Mouse (Mus musculus) adrenal gland, postnatal 36 days (tissue): ENCODE measurements at regions not wholly inside any gene's neighbourhood (a gene's known extent, or its start where the extent isn't known, plus 50 kb on each side); places are given as distances from the start of the nearest gene placed in this dataset.

Source experiments
- DNase-seq, 2 experiments: peaks; one replicate each; pipeline ENCODE4 v3.0.0; 2021; ENCODE audit warnings: mixed read lengths in 1 of 2

DNA sequence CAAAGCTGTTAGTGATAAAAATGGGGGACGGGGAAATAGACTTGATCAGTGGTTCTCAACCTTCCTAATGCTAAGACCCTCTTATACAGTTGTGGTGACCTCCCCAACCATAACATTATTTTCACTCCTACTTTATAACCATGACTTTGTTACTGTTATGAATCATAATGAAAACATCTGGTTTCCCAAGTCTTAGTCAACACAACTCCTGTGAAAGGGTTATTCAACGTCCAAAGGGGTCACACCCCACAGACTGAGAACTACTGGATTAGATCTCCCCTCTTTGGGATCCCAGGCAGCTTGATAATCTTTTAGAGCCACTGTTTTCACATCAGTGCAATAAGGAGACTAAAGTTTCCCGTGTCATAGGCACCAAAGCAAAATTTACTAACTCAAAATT lies 141.1 kb upstream of the Fndc3a start:
- no peak for DNase-seq

GRCm38 (mm10) chr14:72848271-72848955 lies 138.6 kb upstream of the Fndc3a start:
- no peak for DNase-seq

- no peak for DNase-seq
Observed at GRCm38 (mm10) chr14:72847466-72847865, 137.7 kb upstream of the Fndc3a start.

DNA sequence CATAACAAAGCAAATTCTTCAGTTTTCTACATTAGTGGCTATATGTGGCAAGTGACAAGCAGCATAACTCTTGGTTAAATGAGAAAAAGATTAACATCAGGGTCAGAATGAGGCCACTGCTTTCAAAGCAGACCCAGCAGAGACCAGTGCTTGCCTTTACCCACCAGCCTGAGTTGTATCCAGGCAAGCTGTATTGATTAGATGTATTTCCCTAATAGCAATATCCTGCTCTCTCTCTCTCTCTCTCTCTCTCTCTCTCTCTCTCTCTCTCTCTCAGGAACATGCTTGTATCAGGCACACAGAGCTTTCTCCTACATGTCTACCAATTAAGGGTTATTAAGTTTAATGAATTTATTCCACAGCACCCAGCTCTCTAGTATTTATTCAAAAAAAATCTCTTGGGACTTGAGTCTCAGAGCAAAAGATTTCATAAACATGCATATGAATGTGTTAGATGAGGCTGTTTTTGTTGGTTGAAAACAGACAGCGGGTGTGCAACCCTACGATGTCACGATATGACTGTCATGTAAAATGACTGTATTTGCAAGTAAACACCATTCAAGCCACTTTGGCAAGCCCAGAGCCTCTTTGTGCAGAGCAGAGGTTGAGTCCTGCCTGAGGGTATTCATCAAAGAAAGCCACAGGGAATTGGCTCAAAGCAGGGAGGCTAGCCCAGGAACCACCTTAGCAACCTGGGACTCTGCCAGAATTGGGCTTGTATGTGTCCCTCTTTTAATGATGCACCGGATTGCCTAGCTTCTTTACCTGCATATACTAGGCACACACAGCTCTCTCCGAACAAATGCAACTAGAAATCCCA lies 136.0 kb upstream of the Fndc3a start:
- no peak for DNase-seq

- peak in 1 of 2 experiments; percentile 20 for DNase-seq
Observed at GRCm38 (mm10) chr14:72844753-72845369, 135.1 kb upstream of the Fndc3a start.

GRCm38 (mm10) chr14:72841753-72842152 lies 131.9 kb upstream of the Fndc3a start:
- no peak for DNase-seq

DNA sequence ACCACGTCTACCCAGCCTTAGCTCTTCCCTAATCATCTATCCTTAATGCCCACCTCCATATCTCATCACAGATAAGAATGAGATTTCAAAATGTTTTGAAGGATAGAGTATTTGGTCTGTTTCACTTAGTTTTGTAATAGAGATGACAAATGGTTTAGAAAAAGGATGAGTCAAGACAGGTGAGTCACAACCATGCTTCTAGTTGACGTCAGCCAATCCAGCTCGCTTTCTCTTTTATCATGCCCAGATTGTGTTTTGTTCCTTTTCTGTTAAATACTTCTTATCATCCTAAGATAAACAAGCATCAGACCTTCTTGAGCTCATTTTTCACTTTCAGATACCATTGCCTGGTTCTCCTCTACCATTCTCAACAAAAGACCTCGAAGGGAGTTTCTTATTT lies 125.4 kb upstream of the Fndc3a start:
- DNase-seq: no peak

DNA sequence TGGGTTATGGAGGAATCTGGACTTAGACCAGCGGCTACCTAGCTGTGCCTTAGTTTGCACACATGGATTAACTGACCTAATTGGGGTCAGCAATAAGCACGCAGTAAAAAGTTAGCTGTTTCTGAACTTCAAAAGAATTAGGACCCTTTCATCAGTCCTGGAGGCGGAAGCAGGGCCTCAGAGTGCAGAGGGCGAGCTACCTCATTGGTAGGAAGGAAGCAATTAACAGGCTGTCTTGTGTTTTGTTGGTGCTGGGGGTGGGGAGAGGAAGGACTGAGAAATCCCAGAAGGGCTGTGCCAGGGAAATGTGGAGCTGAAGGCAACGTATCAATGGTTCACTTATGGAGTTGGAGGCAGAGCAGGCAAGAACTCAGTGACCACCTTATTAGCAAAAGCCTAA lies 119.5 kb upstream of the Fndc3a start:
- no peak for DNase-seq

DNA sequence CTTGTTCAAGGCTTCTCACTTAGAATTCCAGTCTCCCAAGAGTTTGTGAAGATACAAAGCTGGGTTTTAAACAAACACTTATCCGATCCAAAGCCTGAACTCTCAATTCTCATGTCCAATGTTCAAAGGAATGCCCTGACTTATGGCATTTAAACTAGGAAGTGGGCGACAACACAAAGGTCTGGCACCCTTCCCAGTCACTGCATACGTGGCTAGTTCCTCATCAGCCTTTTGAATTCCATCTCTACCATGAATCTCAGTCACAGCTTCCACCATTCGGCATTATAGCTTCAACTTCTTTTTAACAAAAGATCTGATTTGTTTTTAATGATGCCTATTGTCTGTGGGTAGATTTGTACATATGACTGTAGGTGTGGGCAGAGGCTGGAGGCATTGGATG lies 115.7 kb upstream of the Fndc3a start:
- no peak for DNase-seq

DNA sequence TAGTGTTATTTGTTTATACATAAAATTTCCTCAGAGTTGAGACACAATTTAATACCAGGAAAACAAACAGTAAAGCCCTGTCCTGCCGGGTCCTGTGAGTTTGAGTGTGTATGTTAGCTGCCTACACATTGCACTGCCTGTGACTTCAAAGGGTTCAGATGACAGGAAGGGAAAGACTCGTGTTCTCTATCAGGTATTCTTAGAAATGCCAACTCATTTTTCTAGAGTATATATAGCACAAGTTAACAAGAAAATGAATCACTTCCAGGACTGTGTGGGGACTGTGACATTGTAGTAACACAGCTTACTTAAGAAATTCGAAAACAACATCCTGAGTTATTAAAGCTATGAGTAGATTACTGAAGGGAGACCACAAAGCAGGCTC lies 112.4 kb upstream of the Fndc3a start:
- no peak for DNase-seq

DNA sequence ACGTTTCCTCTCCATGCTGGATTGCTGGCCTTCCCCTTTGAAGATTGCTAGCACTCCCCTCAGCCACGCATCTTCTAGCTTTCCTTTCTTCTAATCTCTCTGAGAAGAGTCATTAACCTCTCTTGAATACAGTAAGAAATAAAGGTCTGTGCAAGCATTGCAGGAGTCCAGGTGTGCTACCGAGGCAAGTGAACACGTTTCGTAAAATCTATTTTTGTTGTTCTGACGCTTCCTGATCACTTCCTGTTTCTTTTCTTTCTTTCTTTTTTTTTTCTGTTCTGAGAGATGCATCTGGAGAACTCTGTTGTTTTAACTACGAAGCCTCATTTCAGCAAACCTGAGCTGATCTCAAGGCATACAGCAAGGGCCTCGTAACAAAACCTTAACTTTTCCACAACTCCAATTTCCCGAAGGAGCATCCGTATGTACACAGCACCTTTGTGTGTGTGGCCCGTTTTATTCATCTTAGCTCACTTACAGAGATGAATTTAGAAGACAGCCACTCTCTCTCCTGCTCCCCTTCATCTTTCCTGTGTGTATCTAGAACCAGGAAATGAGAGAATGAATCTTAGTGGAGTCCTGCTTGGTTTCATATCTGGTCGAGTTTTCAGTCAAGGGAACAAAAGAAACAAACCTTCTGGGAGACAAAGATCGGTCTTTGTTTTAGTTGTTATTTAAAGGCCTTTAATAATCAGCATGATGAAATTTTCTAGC lies 111.9 kb upstream of the Fndc3a start:
- DNase-seq: no peak

GRCm38 (mm10) chr14:72819037-72819436 lies 109.2 kb upstream of the Fndc3a start:
- no peak for DNase-seq

DNA sequence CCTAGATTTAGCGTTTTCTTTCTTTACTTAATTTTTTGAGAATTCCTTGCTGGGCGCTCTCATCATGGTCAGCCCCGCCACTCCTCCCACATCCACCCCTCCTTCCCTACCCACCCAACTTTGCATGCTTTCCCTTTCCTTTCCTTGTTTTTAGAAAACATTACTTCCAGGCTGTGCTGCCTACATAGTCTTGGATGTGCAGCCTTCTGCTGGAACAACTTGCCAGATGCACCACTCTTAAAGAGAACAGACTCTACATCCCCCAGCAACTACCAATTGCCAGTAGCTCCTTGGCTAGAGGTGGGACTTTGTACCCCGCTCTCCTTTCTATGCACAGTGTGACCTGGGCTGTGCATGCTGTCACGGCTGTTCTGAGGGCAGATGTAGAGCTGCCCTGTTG lies 108.0 kb upstream of the Fndc3a start:
- no peak for DNase-seq

GRCm38 (mm10) chr14:72816847-72817246 lies 107.0 kb upstream of the Fndc3a start:
- DNase-seq: peak in 1 of 2 experiments; percentile 10

DNA sequence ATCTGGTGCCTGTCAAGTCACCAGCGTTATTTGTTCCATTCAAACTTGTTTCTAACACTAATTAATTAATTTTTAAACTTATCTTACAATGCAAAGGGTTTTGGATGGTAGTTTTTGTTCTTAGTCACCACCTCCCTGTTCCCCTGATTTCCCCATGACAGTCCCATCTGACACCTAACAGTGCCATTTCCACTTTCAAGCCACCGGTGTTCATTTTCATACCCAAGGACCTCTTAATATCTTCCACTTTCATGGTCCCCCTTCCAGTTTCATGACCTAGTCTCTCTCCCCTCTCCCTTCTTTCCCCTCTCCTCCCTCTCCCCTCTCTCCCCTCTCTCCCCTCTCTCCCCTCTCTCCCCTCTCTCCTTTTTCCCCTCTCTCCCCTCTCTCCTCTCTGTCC lies 99.3 kb upstream of the Fndc3a start:
- DNase-seq: no peak

DNA sequence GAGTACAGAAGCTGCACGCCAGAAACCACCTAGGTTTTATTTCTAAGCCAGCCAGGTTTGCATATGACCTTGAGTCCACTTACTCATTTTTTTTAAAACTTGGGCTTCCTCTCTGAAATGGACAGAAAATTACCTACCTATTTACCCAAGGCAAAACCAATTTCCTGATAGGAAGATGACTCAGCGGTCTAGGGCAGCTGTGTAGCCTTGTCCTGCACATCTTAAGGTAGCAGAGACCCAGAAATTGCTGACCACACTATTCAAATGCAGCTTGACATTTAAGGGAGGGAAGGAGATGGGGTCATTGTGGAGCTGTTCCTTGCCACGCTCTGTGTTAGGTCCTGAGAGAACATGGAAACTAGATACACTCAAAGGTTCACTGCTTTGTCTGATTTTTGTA lies 98.1 kb upstream of the Fndc3a start:
- peak in 1 of 2 experiments; percentile 5 for DNase-seq

DNA sequence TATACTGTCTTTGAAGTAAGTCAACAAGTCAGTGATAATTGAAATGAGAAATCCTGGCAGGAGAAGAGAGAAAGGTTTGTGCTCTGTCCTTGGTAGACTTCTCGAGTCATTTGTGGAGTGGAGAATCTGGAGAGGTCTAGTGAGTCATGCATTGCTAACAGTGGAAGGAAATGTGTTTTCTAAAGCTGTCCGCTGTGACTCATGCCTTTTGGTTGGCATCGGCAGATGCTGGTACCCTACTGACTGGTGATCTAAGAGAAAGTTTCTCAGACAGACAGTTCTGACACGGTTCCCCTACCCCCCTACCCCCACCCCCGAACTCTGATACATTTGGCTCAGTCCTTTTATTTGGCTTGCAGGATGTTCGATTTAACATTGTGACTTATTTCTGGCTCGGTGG lies 97.5 kb upstream of the Fndc3a start:
- peak; percentile 66 to 67 for DNase-seq

GRCm38 (mm10) chr14:72806598-72806997 lies 96.8 kb upstream of the Fndc3a start:
- no peak for DNase-seq

- DNase-seq: no peak
Observed at GRCm38 (mm10) chr14:72803579-72803978, 93.8 kb upstream of the Fndc3a start.

DNA sequence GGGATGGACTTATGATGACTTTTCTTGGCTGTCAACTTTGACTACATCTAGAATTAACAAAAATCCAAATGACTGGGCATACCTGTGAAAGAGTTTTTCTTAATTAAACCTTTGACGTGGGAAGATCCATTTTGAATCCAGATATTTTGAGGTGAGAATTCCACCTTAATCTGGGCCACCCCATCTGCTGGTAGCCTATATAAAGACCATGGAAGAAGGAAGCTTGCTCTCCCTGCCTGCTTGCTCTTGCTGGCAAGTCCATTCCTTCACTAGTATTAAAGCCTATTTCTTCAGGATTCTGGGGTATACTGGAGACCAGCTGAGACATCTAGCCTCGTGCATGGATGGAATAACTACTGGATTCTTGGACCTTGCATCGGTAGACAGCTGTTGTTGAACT lies 80.9 kb upstream of the Fndc3a start:
- DNase-seq: no peak

DNA sequence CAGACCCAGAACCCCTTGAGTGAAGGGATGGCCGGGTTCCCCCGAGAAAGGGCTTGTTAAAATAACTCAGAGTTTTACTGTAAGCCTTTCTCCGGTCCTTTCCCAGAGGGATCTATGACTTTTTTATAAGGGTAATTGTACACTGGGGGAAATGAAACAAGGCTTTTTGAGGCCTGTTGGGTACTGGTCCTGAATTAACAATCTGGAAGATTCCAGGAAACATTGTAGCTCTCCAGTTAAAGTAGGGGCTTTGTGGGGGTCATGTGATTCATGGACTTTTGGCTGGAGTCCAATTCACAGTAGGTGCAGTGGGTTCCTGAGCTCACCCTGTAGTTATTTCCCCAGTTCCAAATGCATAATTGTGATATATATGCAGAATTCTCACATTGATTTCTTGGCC lies 77.1 kb upstream of the Fndc3a start:
- no peak for DNase-seq

- peak in 1 of 2 experiments; percentile 23 for DNase-seq
Observed at GRCm38 (mm10) chr14:72783248-72783647, 73.4 kb upstream of the Fndc3a start.

- DNase-seq: no peak
Observed at GRCm38 (mm10) chr14:72779446-72779845, 69.6 kb upstream of the Fndc3a start.
